17 mouse cellular contexts compared by ENCODE assay signal in genomic region chr8:10758151-10758550, GRCm38 (mm10).
"Had no signal": no experiment of that assay in that cellular context is flagged by ENCODE, and none has a peak within 500 bp of the region (broad histone marks: within the 10 kb centered on the region; RNA-seq: fewer than 3 reads in every experiment).

No protein-coding gene starts in this region.

- H3K4me2 ChIP-seq: lung, embryonic 15.5 days; midbrain, embryonic 11.5 days; midbrain, embryonic 13.5 days; midbrain, embryonic 15.5 days; neural tube, embryonic 12.5 days; stomach, embryonic 15.5 days had no signal

- H3K27me3 ChIP-seq: lung, embryonic 15.5 days; midbrain, embryonic 13.5 days; midbrain, embryonic 15.5 days; neural tube, embryonic 12.5 days; stomach, embryonic 15.5 days had no signal

- H3K27ac ChIP-seq: lung, embryonic 15.5 days; macrophage; midbrain, embryonic 13.5 days; midbrain, embryonic 15.5 days; neural tube, embryonic 12.5 days; stomach, embryonic 15.5 days; stomach, postnatal 0 days had no signal

- ATAC-seq: liver, postnatal 0 days; lung, postnatal 0 days; midbrain, embryonic 13.5 days; midbrain, embryonic 15.5 days had no signal

- DNase-seq: liver, postnatal 0 days; lung, adult 2 months; lung, postnatal 14 days; lung, postnatal 36 days; right cerebral cortex, postnatal 14 days; thymus, adult 2 months; thymus, postnatal 25 days had no signal

- H3K4me3 ChIP-seq: lung, embryonic 15.5 days; megakaryocyte, embryonic 14.5 days; midbrain, embryonic 13.5 days; midbrain, embryonic 15.5 days; neural tube, embryonic 12.5 days; stomach, embryonic 15.5 days had no signal

- H3K9me3 ChIP-seq: lung, embryonic 15.5 days; megakaryocyte, embryonic 14.5 days; midbrain, embryonic 13.5 days; midbrain, embryonic 15.5 days; neural tube, embryonic 12.5 days; stomach, embryonic 15.5 days had no signal

- H3K36me3 ChIP-seq: lung, embryonic 15.5 days; midbrain, embryonic 13.5 days; midbrain, embryonic 15.5 days; neural tube, embryonic 12.5 days; stomach, embryonic 15.5 days had no signal

- H3K9ac ChIP-seq: liver, postnatal 0 days; lung, embryonic 15.5 days; midbrain, embryonic 13.5 days; midbrain, embryonic 15.5 days; neural tube, embryonic 12.5 days; stomach, embryonic 15.5 days had no signal
